Mouse (Mus musculus): ENCODE measurements at regions not wholly inside any gene's neighbourhood (a gene's known extent, or its start where the extent isn't known, plus 50 kb on each side); places are given as distances from the start of the nearest gene placed in this dataset.

DNA sequence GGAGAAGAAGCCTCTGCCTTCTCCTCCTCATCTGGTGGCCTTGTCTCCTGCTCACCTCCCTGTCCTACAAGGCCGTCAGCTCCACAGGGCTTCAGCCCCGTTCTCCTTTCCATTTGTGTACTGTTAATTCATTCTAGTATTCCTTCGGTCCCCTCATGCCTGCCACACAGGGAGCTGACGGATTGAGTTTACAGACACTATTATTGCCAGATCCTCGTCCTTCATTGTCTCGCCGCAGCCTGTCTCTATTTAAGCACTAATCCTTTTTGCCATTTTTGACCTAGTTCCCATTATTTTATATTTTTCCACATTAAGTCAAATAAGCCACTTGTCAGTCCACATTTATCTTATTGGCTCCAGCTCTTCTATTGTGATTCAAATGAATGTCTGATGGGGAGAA lies 64.2 kb upstream of the Cd180 start:
- TF ChIP-seq CTCF (IDR thresholded peaks at IDR 0.05) (no peak), EP300 (IDR thresholded peaks at IDR 0.05) (no peak)
